Mouse (Mus musculus): ENCODE measurements around the gene Nupr1l.
"Not testable (repeated sequence)": the region's sequence is repeated elsewhere in the genome, so short reads cannot be mapped to it uniquely, and the experiment has no call there.

Gene Nupr1l

GRCm38 (mm10) chr5:129915491-129915890 is 7.2 kb downstream of the Nupr1l start:
- DNase-seq (ENCODE audit: low spot score in 2 of 2), result not testable (repeated sequence)

- DNase-seq (ENCODE audit: low spot score in 2 of 2), result no peak
Observed at GRCm38 (mm10) chr5:129918065-129918651, 9.8 kb downstream of the Nupr1l start.

- no peak for DNase-seq (ENCODE audit: low spot score in 2 of 2)
Observed at GRCm38 (mm10) chr5:129918752-129919151, 10.4 kb downstream of the Nupr1l start.

- no peak for DNase-seq (ENCODE audit: low spot score in 2 of 2)
Observed at GRCm38 (mm10) chr5:129919320-129919719, 11.0 kb downstream of the Nupr1l start.

GRCm38 (mm10) chr5:129921972-129922371 is 13.6 kb downstream of the Nupr1l start:
- DNase-seq (ENCODE audit: low spot score in 2 of 2), result no peak

GRCm38 (mm10) chr5:129924820-129925452 is 16.6 kb downstream of the Nupr1l start:
- no peak for DNase-seq (ENCODE audit: low spot score in 2 of 2)

GRCm38 (mm10) chr5:129925933-129926332 is 17.6 kb downstream of the Nupr1l start:
- no peak for DNase-seq (ENCODE audit: low spot score in 2 of 2)

GRCm38 (mm10) chr5:129929924-129930855 is 21.9 kb downstream of the Nupr1l start:
- no peak for DNase-seq (ENCODE audit: low spot score in 2 of 2)

GRCm38 (mm10) chr5:129936941-129937340 is 28.6 kb downstream of the Nupr1l start:
- DNase-seq (ENCODE audit: low spot score in 2 of 2), result no peak

- no peak for DNase-seq (ENCODE audit: low spot score in 2 of 2)
Observed at GRCm38 (mm10) chr5:129940281-129940680, 31.9 kb downstream of the Nupr1l start.

- no peak for DNase-seq (ENCODE audit: low spot score in 2 of 2)
Observed at GRCm38 (mm10) chr5:129940736-129941494, 32.6 kb downstream of the Nupr1l start.

- peak; percentile 99 to 100 for DNase-seq (ENCODE audit: low spot score in 2 of 2)
Observed at GRCm38 (mm10) chr5:129941495-129942045, 33.2 kb downstream of the Nupr1l start, which contains the start of gene Vkorc1l1. TSS of gene Vkorc1l1 (plus strand) at chr5:129941970.

- DNase-seq (ENCODE audit: low spot score in 2 of 2), result peak; percentile 21 to 39
Observed at GRCm38 (mm10) chr5:129942073-129942939, 34.0 kb downstream of the Nupr1l start.

- no peak for DNase-seq (ENCODE audit: low spot score in 2 of 2)
Observed at GRCm38 (mm10) chr5:129943402-129943801, 35.1 kb downstream of the Nupr1l start.

- no peak for DNase-seq (ENCODE audit: low spot score in 2 of 2)
Observed at GRCm38 (mm10) chr5:129947528-129948033, 39.2 kb downstream of the Nupr1l start.

GRCm38 (mm10) chr5:129952143-129952542 is 43.8 kb downstream of the Nupr1l start:
- no peak for DNase-seq (ENCODE audit: low spot score in 2 of 2)

GRCm38 (mm10) chr5:129954473-129955254 is 46.3 kb downstream of the Nupr1l start:
- no peak for DNase-seq (ENCODE audit: low spot score in 2 of 2)

- DNase-seq (ENCODE audit: low spot score in 2 of 2), result no peak
Observed at GRCm38 (mm10) chr5:129955792-129956191, 47.5 kb downstream of the Nupr1l start.

GRCm38 (mm10) chr5:129963224-129963623 is 54.9 kb downstream of the Nupr1l start:
- DNase-seq (ENCODE audit: low spot score in 2 of 2), result no peak

Data from spleen, postnatal 14 days (tissue).